Mouse (Mus musculus) forebrain, embryonic 11.5 days (tissue): ENCODE results near the gene Stac3. TPM values are rescaled to one million over a fixed set of nuclear protein-coding genes. Genes with fewer than 3 reads are reported as not detected.

ENCODE experiments used
- ATAC-seq: fragments of 200-750 bp; cut with Nextera tagmentation; replicated peaks from 2 replicates; pipeline ENCODE4 v1.8.0; 2017; ENCODE audit warnings: moderate TSS enrichment; ENCODE audit not compliant: low FRiP score
- DNase-seq: peaks from one replicate; pipeline ENCODE4 v3.0.0-alpha.2; 2017; ENCODE audit warnings: low spot score
- H3K27ac ChIP-seq: fragments of 300-500 bp; sonication (generic); 2 replicates; pipeline ENCODE4 v1.5.1; 2014; ENCODE audit warnings: low read depth, low read length
- H3K27me3 ChIP-seq: fragments of 300-500 bp; sonication (generic); 2 replicates; pipeline ENCODE4 v1.6.1; 2014; ENCODE audit warnings: mild to moderate bottlenecking, low read length, mixed read lengths; ENCODE audit not compliant: control insufficient read depth, insufficient read depth
- H3K36me3 ChIP-seq: fragments of 300-500 bp; sonication (generic); 2 replicates; pipeline ENCODE4 v1.6.1; 2014; ENCODE audit warnings: mild to moderate bottlenecking, low read length, moderate library complexity, mixed read lengths; ENCODE audit not compliant: control insufficient read depth, insufficient read depth
- H3K4me1 ChIP-seq: fragments of 300-500 bp; sonication (generic); replicated peaks from 2 replicates; pipeline ENCODE4 v1.6.1; 2014; ENCODE audit warnings: low read length, mixed read lengths; ENCODE audit not compliant: control insufficient read depth, insufficient read depth
- H3K4me2 ChIP-seq: fragments of 300-500 bp; sonication (generic); 2 replicates; pipeline ENCODE4 v1.6.1; 2014; ENCODE audit warnings: low read depth, mild to moderate bottlenecking, low read length, moderate library complexity, mixed read lengths; ENCODE audit not compliant: severe bottlenecking
- H3K4me3 ChIP-seq: fragments of 300-500 bp; sonication (generic); 2 replicates; pipeline ENCODE4 v1.5.1; 2014; ENCODE audit warnings: low read depth, low read length
- H3K9ac ChIP-seq: fragments of 300-500 bp; sonication (generic); 2 replicates; pipeline ENCODE4 v1.6.1; 2014; ENCODE audit warnings: low read length
- H3K9me3 ChIP-seq: fragments of 300-500 bp; sonication (generic); 2 replicates; pipeline ENCODE4 v1.6.1; 2016; ENCODE audit warnings: low read length, mixed read lengths; ENCODE audit not compliant: control insufficient read depth
- WGBS: fragments of 180-500 bp; shearing (Covaris S2); extraction: QIAGEN DNeasy Blood & Tissue Kit; methylation state at CpG from one replicate; pipeline ENCODE4 v1.1.7; 2014; 5-methylcytosine and 5-hydroxymethylcytosine counted together
- polyA plus RNA-seq: library from polyadenylated mRNA; unstranded; fragments of >200 nt; fragmentation: Nextera tagmentation; extraction: Ambion mirVana; gene quantifications from 2 replicates; pipeline ENCODE4 v1.2.1, GENCODE M21; 2014

The Stac3 gene
- polyA plus RNA-seq, 1 experiment from 2014 or later, result not detected

DNA sequence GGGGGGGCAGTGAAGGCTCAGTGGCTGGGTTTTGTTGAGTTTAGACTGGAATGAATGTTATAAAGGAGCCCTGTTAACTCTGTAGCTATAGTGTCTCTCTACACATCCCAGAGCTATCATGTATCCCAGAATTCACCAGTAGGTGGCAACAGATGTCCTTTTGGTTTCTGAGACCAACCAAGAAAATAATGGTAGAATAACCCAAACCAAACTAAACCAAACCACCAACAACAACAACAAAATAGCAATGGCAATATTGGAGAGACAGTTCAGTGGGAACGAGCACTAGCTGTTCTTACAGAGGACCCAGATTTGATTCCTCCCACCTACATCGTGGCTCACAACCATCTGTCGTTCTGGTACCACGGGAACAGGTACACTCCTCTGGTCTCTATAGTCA, 22.4 kb upstream of the Stac3 start:
- DNase-seq (no peak), ATAC-seq (no peak)
- Histone ChIP-seq H3K36me3 (peaks cover 2% of the 10 kb centered on the region; the same call in 1 of the 2 replicates), H3K4me3 (no peak overlapping the region), H3K9ac (no peak overlapping the region), H3K4me2 (no peak overlapping the region), H3K27ac (no peak overlapping the region), H3K4me1 (no peaks in the 10 kb centered on the region), H3K9me3 (no peaks in the 10 kb centered on the region), H3K27me3 (no peaks in the 10 kb centered on the region)
- 94% methylated on average over 4 of the region's 4 CpGs for WGBS

DNA sequence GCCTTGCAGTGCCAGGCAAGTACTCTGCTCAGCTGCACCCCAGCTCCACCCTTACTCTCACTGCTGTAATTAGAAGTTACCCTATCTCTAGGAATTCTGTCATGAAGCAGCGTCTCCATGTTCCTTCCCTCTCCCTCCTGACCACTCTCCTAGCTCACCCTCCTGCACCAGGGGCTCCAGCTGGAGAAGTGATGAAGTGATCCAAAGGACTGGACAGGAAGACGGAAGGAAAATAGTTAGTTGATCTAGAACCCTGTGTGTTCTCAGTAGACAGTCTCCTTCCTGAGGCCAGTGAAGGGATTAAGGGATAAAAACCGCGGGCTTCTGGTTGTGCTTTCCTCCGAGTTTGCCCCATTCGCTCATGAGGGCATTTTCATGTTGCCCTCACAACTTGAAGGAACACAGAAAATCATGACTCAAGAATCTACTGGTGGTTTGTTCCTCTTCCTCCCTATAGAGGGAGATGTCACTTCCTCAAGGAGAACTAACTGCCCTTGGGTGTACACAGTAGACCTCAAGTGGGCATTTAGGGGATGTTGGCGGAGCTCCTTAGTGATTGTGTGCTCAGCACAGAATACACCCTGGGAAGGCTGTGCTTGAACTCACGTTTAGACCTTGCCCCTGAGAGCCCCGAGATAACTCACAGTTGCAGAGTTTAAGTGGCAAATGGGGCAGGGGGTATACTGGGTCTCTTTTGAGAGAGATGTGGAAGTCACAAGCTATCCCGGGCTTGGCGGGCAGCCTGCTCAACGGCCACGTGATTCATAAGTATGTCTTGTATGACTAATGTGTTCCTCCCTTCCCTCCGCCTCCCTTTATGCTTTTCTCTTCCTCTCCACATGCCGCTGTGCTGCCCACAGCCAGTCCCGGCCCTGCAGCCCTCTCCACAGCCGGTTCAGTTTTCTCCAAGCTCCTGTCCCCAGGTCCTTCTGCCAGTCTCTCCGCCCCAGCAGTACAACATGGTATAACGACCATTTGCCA, 20.4 kb upstream of the Stac3 start:
- Histone ChIP-seq H3K4me3 (no peak overlapping the region), H3K9ac (no peak overlapping the region), H3K4me2 (no peak overlapping the region), H3K4me1 (no peaks in the 10 kb centered on the region), H3K36me3 (peaks cover 7% of the 10 kb centered on the region; the same call in 1 of the 2 replicates), H3K27me3 (no peaks in the 10 kb centered on the region), H3K27ac (no peak overlapping the region), H3K9me3 (no peaks in the 10 kb centered on the region)
- DNase-seq, result no peak
- 90% methylated on average over 19 of the region's 19 CpGs for WGBS
- ATAC-seq, result no peak

DNA sequence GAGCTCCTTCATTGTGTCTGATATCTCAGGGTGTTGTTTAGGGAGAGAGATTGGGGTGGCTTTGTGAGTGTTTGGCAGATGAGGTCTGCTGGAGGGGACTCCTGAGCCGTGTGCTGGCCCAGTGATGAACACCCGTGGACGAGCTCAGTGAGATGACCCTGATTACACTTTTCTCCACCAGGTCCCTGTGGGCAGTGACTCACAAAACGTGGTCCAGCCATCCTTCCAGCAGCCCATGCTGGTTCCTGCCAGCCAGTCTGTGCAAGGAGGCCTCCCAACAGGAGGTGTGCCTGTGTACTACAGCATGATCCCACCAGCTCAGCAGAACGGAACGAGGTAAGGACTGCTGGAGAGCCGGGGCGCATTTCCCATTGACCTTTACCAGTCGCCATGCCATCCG, 16.3 kb upstream of the Stac3 start:
- H3K4me2 ChIP-seq, result no peak overlapping the region
- no peaks in the 10 kb centered on the region for H3K9me3 ChIP-seq
- no peak overlapping the region for H3K27ac ChIP-seq
- 92% methylated on average over 10 of the region's 10 CpGs for WGBS
- DNase-seq (no peak), ATAC-seq (no peak)
- no peaks in the 10 kb centered on the region for H3K27me3 ChIP-seq
- H3K4me1 ChIP-seq, result no peaks in the 10 kb centered on the region
- peaks cover 7% of the 10 kb centered on the region; the same call in 1 of the 2 replicates for H3K36me3 ChIP-seq
- no peak overlapping the region for H3K4me3 ChIP-seq
- no peak overlapping the region for H3K9ac ChIP-seq

DNA sequence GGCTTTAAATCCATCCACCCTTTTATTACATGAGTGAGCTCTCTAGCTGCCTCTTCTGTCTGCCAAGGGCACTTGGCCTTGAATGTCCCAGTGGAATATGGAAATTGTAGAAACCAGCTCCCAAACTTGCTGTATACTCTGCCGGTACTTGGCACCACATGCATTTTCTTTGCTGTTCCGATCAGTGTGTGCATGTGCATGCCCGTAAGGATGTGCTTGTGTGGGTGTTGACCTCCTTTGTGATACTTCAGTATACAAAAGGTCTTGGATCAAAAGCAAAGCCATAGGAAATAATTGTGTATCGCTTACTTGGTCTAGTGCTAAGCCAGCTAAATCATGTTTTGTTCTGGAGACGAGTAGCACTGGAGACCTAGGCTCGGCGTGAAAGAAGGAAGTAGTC, 12.6 kb upstream of the Stac3 start:
- ATAC-seq (no peak), DNase-seq (no peak)
- H3K4me1 ChIP-seq, result no peaks in the 10 kb centered on the region
- 90% methylated on average over 7 of the region's 7 CpGs for WGBS
- H3K36me3 ChIP-seq, result peaks cover 13% of the 10 kb centered on the region
- no peaks in the 10 kb centered on the region for H3K27me3 ChIP-seq
- no peak overlapping the region for H3K27ac ChIP-seq
- H3K9ac ChIP-seq, result no peak overlapping the region
- no peak overlapping the region for H3K4me2 ChIP-seq
- H3K9me3 ChIP-seq, result no peaks in the 10 kb centered on the region
- no peak overlapping the region for H3K4me3 ChIP-seq

DNA sequence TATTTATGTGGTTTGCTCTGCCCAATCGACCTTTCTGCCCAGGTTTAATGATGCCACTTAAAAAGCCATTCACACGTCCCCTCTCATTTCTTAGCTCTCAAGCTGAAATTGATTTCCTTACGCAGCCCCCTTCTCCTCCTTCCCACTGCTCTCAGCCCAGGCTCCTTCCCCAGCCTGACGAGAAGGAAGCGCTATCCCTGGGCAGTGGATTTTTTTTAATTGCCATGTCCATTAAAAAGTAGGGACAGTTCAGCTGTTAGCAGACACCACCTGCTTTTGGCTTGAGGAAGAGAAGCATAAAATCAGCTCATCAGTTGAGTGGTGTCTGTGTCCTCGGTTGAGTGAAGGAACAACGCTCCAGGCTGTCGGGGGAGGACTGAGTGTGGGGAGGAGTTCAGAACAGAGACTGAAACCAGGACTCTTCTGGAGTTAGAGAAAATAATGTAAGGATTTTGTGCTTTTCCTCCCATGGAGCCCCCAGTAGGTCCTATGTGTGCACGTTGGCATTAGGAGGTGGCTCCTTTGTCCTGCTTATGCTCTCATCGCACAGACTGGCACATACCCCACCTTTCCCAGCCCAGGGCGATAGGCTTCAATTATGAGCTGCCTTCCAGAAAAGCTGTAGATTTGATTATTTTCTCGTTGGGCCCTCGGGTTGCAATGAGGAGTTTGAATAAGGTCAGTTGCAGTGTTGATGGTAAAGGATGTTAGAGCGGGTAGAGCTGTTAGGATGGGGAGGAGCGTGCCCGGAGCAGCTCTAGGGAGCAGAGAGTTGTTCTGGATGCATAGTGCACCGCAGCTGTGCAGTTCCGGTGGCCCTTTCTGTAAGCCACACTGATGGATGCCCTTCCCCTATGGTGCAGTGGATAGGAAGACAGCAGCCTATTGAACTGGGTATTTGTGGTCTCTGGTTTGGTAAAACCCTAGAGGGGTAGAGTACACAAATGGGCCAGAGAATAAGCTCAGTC, 11.0 kb upstream of the Stac3 start:
- WGBS, result 83% methylated on average over 18 of the region's 18 CpGs
- Histone ChIP-seq H3K36me3 (peaks cover 6% of the 10 kb centered on the region), H3K9me3 (no peaks in the 10 kb centered on the region), H3K4me2 (no peak overlapping the region), H3K9ac (no peak overlapping the region), H3K4me1 (no peaks in the 10 kb centered on the region), H3K27ac (no peak overlapping the region), H3K4me3 (no peak overlapping the region), H3K27me3 (no peaks in the 10 kb centered on the region)
- DNase-seq, result no peak
- ATAC-seq, result no peak

DNA sequence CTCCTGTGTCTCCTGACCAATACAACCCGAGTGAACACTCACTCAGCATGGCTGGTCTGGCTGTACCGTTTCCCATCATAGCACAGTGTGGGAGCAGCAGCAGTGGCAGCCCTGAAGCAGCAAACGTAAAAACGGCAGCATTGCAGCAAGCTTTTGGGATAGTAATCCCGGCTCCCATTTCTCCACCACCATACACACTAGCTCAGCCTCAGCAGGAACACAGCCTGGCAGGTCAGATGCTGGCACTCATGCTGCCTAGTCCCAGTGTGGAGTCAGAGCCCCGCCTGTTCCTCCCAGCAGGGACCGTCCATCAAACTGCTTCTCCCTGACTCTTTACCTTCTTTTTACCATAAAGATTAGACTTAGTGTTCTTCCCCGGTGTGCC, 10.4 kb upstream of the Stac3 start:
- Histone ChIP-seq H3K4me2 (no peak overlapping the region), H3K27ac (no peak overlapping the region), H3K4me1 (no peaks in the 10 kb centered on the region), H3K36me3 (peaks cover 6% of the 10 kb centered on the region), H3K4me3 (no peak overlapping the region), H3K27me3 (no peaks in the 10 kb centered on the region), H3K9me3 (no peaks in the 10 kb centered on the region), H3K9ac (no peak overlapping the region)
- DNase-seq (no peak), ATAC-seq (no peak)
- WGBS, result 82% methylated on average over 8 of the region's 8 CpGs

DNA sequence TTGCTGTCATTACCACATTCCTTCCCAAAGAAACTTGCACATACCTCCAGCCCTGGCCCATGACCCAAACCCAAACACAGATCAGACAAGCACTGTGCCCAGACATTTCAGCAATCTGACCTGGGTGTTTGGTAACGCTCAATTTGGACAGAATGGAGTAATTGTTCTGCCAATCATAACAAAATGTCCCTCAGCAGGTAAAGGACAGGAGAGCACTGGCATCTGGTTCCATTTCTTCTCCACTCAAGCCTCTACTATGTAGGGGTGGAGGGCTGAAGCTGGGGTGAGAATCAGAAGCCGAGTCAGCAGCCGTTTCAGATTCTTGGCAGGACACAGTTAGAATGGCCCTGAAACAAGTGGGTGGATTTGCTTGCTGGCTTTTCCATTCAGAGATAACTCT, 9.4 kb upstream of the Stac3 start:
- Histone ChIP-seq H3K36me3 (peaks cover 6% of the 10 kb centered on the region), H3K27me3 (no peaks in the 10 kb centered on the region), H3K4me3 (no peak overlapping the region), H3K4me2 (no peak overlapping the region), H3K9me3 (no peaks in the 10 kb centered on the region), H3K4me1 (no peaks in the 10 kb centered on the region), H3K9ac (no peak overlapping the region), H3K27ac (no peak overlapping the region)
- DNase-seq, result no peak
- 91% methylated on average over 3 of the region's 3 CpGs for WGBS
- ATAC-seq, result no peak

DNA sequence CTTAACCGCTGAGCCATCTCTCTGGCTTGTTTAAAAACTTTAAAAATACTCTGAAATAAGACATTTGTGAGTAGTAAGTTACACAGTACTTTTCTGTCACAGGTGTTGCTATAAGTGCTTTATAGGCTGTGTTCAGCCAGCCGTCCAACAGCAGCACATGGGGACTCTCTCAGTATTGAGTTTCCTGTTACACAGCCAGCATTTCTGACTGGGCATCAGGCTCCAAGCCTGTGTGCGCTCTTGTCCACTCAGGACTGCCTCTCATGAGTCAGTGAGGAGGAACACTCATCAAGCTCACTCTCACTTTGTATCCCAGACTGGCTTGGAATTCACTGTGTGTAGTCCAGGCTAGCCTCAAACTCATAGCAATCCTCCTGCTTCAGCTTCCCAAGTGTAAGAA, 5.3 kb upstream of the Stac3 start:
- ATAC-seq (no peak), DNase-seq (no peak)
- Histone ChIP-seq H3K9me3 (no peaks in the 10 kb centered on the region), H3K4me1 (no peaks in the 10 kb centered on the region), H3K36me3 (peaks cover 6% of the 10 kb centered on the region), H3K4me3 (no peak overlapping the region), H3K9ac (no peak overlapping the region), H3K4me2 (no peak overlapping the region), H3K27ac (no peak overlapping the region), H3K27me3 (no peaks in the 10 kb centered on the region)
- WGBS, result 96% methylated on average over 3 of the region's 3 CpGs
